Mouse (Mus musculus) lung, postnatal 0 days (tissue): ENCODE results near the gene Usp49.

Source experiments
- CTCF ChIP-seq: IDR thresholded peaks from 2 replicates; pipeline ENCODE4 v1.5.1; 2016; ENCODE audit warnings: antibody characterized with exemption, mild to moderate bottlenecking
- EP300 ChIP-seq: IDR thresholded peaks from 2 replicates; pipeline ENCODE4 v1.6.1; 2016; ENCODE audit warnings: antibody characterized with exemption, mild to moderate bottlenecking, control low read depth

- TF ChIP-seq CTCF (no peak), EP300 (no peak)
These were observed 81.4 kb downstream of the Usp49 start for GRCm38 (mm10) chr17:47711883-47712282.
